Mouse (Mus musculus): Measurements from ENCODE around the gene Cyfip1. TPM values are rescaled to one million over a fixed set of nuclear protein-coding genes. Genes with fewer than 3 reads are reported as not detected.

Cyfip1 gene
- 40.4 and 41.5 TPM in 2 replicates for polyA plus RNA-seq (2012; rRNA removed)

GRCm38 (mm10) chr7:55841445-55841844 lies at the start of gene Cyfip1:
Cyfip1 (plus strand) TSS chr7:55841745.

GRCm38 (mm10) chr7:55793952-55794603 lies 47.5 kb upstream of the Cyfip1 start, which contains the start of gene Tubgcp5:
Tubgcp5 (plus strand) TSS chr7:55794154.

GRCm38 (mm10) chr7:55962004-55962908 lies 120.7 kb downstream of the Cyfip1 start, which contains the start of gene Nipa2:
Nipa2 (minus strand) TSS chr7:55962476.

Other genes starting within 250 kb of the Cyfip1 start
- 1.3 and 2.1 TPM in 2 replicates for gene Siglech, start 73.6 kb upstream of the Cyfip1 start, polyA plus RNA-seq (2012; rRNA removed)
- 25.3 and 27.3 TPM in 2 replicates for gene Tubgcp5, start 47.6 kb upstream of the Cyfip1 start, polyA plus RNA-seq (2012; rRNA removed)
- 23.1 and 25.2 TPM in 2 replicates for gene Nipa2, start 120.7 kb downstream of the Cyfip1 start, polyA plus RNA-seq (2012; rRNA removed)
- 29.3 and 30.1 TPM in 2 replicates for gene Nipa1, start 178.2 kb downstream of the Cyfip1 start, polyA plus RNA-seq (2012; rRNA removed)
- 48.4 and 56.5 TPM in 2 replicates for gene Herc2, start 208.5 kb downstream of the Cyfip1 start, polyA plus RNA-seq (2012; rRNA removed)